Mouse (Mus musculus) midbrain, embryonic 16.5 days (tissue): ENCODE measurements around the gene Mtmr11. TPM values are rescaled to one million over a fixed set of nuclear protein-coding genes. Genes with fewer than 3 reads are reported as not detected.
"Not testable (repeated sequence)": the region's sequence is repeated elsewhere in the genome, so short reads cannot be mapped to it uniquely, and the experiment has no call there.

Source experiments
- ATAC-seq: fragments of 200-750 bp; cut with Nextera tagmentation; 2 replicates; pipeline ENCODE4 v1.8.0; 2017; ENCODE audit warnings: moderate TSS enrichment
- H3K27ac ChIP-seq: fragments of 300-500 bp; sonication (generic); 2 replicates; pipeline ENCODE4 v1.5.1; 2014; ENCODE audit warnings: mild to moderate bottlenecking, low read length, mixed read lengths
- H3K27me3 ChIP-seq: fragments of 300-500 bp; sonication (generic); 2 replicates; pipeline ENCODE4 v1.6.1; 2014; ENCODE audit warnings: low read depth, low read length, mixed read lengths; ENCODE audit not compliant: control insufficient read depth, insufficient read depth
- H3K36me3 ChIP-seq: fragments of 300-500 bp; sonication (generic); 2 replicates; pipeline ENCODE4 v1.6.1; 2014; ENCODE audit warnings: mild to moderate bottlenecking, low read length, moderate library complexity, mixed read lengths; ENCODE audit not compliant: control insufficient read depth, insufficient read depth
- H3K4me1 ChIP-seq: fragments of 300-500 bp; sonication (generic); 2 replicates; pipeline ENCODE4 v1.6.1; 2014; ENCODE audit warnings: mild to moderate bottlenecking, low read length, mixed read lengths; ENCODE audit not compliant: control insufficient read depth, insufficient read depth
- H3K4me2 ChIP-seq: fragments of 300-500 bp; sonication (generic); 2 replicates; pipeline ENCODE4 v1.6.1; 2014; ENCODE audit warnings: mild to moderate bottlenecking, low read length, mixed read lengths
- H3K4me3 ChIP-seq: fragments of 300-500 bp; sonication (generic); 2 replicates; pipeline ENCODE4 v1.5.1; 2014; ENCODE audit warnings: low read depth, mild to moderate bottlenecking, low read length, moderate library complexity, mixed read lengths
- H3K9ac ChIP-seq: fragments of 300-500 bp; sonication (generic); 2 replicates; pipeline ENCODE4 v1.6.1; 2014; ENCODE audit warnings: low read depth, low read length, mixed read lengths
- H3K9me3 ChIP-seq: fragments of 300-500 bp; sonication (generic); replicated peaks from 2 replicates; pipeline ENCODE4 v1.6.1; 2014; ENCODE audit warnings: mild to moderate bottlenecking, low read length, mixed read lengths; ENCODE audit not compliant: control insufficient read depth, poor library complexity, severe bottlenecking
- WGBS: fragments of 180-500 bp; shearing (Covaris S2); extraction: QIAGEN DNeasy Blood & Tissue Kit; methylation state at CpG from one replicate; pipeline ENCODE4 v1.1.7; 2014; 5-methylcytosine and 5-hydroxymethylcytosine counted together
- polyA plus RNA-seq: library from polyadenylated mRNA; unstranded; fragments of >200 nt; fragmentation: Nextera tagmentation; extraction: Ambion mirVana; gene quantifications from 2 replicates; pipeline ENCODE4 v1.2.1, GENCODE M21; 2015

The Mtmr11 gene
- polyA plus RNA-seq, 1 experiment from 2014 or later = 15.1 TPM

DNA sequence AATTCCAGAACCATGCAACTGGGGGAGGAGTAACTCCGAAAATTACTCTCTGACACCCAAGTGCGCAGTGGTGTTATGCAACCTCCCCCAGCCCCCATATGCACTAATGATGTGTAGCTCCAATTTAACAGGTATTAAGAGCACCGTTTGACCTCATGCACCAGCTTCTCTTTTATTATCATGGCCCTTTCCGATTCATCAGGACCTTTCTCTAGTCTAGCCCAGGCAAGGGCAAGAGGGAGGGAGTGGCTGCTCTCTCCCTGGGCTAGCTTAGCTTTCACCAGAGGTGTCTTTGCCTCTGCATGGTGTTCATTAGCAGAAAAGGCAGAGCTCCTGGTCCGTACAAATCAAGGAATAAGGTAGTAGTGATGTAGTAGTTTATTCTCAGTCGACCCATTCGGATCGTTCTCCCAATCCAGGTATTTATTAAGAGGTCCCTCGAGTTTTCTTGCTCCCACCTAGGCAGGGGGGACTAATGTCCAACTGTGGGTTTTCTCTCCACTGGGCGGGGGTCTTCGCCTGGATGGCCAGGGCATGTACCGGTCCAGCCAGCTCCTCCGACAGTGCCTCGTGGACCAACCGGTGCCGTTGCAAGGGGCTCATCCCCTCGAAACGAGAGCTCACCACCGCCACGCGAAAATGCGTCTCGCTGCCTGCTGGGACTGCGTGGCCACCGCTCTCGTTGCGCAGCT, 34.8 kb downstream of the Mtmr11 start:
- peak overlapping the region; percentile 92 for H3K9ac ChIP-seq
- ATAC-seq = peak; percentile 10; the same call in 1 of the 2 replicates
- no peaks in the 10 kb centered on the region for H3K9me3 ChIP-seq
- peak overlapping the region; percentile 96 for H3K4me2 ChIP-seq
- H3K27ac ChIP-seq = peak overlapping the region; percentile 98
- peaks cover 12% of the 10 kb centered on the region for H3K4me1 ChIP-seq
- peaks cover 18% of the 10 kb centered on the region for H3K36me3 ChIP-seq
- H3K27me3 ChIP-seq = no peaks in the 10 kb centered on the region
- peak overlapping the region; percentile 79 for H3K4me3 ChIP-seq
- WGBS = 18% methylated on average over 27 of the region's 27 CpGs

DNA sequence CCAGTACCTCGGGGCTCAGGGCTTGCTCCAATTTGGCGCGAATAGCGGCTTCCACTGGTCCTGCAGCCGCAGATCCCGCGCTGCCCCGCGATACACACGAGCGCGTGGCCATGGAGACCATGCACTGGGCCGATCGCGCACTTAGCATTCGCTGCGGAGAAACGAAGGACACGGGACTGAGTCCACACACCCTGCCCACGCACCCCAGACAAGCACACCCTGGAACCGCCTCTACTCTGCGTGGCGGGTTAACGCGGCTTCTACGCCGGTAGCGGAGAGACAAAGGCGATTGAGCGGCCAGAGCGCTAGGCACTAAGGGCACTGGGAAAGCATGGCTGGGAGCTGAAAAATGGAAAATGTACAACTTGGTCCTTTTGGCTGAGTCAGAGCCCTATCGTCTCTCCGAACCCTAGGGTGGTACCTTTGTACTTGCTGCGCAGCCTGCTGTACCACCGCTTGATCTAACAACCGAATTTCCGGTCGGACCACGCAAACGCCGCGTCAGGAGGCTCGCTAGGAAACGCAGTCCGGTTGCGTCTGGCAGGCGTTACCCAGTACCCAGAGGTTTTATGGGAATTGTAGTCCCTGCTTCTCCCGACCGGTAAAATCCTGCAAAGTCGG, 35.4 kb downstream of the Mtmr11 start:
- Histone ChIP-seq H3K27ac (peak overlapping the region; percentile 98), H3K27me3 (no peaks in the 10 kb centered on the region), H3K4me1 (peaks cover 12% of the 10 kb centered on the region), H3K36me3 (peaks cover 17% of the 10 kb centered on the region), H3K4me2 (peak overlapping the region; percentile 96), H3K9ac (peak overlapping the region; percentile 92), H3K9me3 (no peaks in the 10 kb centered on the region), H3K4me3 (peak overlapping the region; percentile 79)
- ATAC-seq = peak; percentile 95
- WGBS = under 1% methylated on average over 50 of the region's 50 CpGs

- ATAC-seq = peak; percentile 29; the same call in 1 of the 2 replicates
- Histone ChIP-seq H3K4me1 (peaks cover 12% of the 10 kb centered on the region), H3K9me3 (no peaks in the 10 kb centered on the region), H3K27me3 (no peaks in the 10 kb centered on the region), H3K4me2 (peak overlapping the region; percentile 96), H3K27ac (peak overlapping the region; percentile 59), H3K4me3 (peak overlapping the region; percentile 79), H3K9ac (peak overlapping the region; percentile 92), H3K36me3 (peaks cover 11% of the 10 kb centered on the region; the same call in 1 of the 2 replicates)
- 7% methylated on average over 6 of the region's 6 CpGs for WGBS
Observed at GRCm38 (mm10) chr3:96198181-96198580, 36.4 kb downstream of the Mtmr11 start.

GRCm38 (mm10) chr3:96198601-96199251, 36.9 kb downstream of the Mtmr11 start:
- not testable (repeated sequence) for H3K27me3 ChIP-seq, H3K9me3 ChIP-seq, ATAC-seq, H3K4me3 ChIP-seq, H3K36me3 ChIP-seq, H3K27ac ChIP-seq, H3K9ac ChIP-seq
- Histone ChIP-seq H3K4me2 (peak overlapping the region; percentile 96), H3K4me1 (peaks cover 12% of the 10 kb centered on the region)
- 32% methylated on average over 6 of the region's 8 CpGs for WGBS

GRCm38 (mm10) chr3:96199731-96200130, 37.9 kb downstream of the Mtmr11 start:
- no peak for ATAC-seq
- 70% methylated on average over 2 of the region's 2 CpGs for WGBS

GRCm38 (mm10) chr3:96207819-96208218, 46.0 kb downstream of the Mtmr11 start:
- ATAC-seq = no peak
- no peaks in the 10 kb centered on the region for H3K4me1 ChIP-seq
- H3K4me2 ChIP-seq = no peak overlapping the region
- H3K36me3 ChIP-seq = no peaks in the 10 kb centered on the region
- no peaks in the 10 kb centered on the region for H3K9me3 ChIP-seq
- H3K27me3 ChIP-seq = no peaks in the 10 kb centered on the region
- H3K27ac ChIP-seq = no peak overlapping the region
- WGBS = 89% methylated on average over 3 of the region's 3 CpGs
- H3K4me3 ChIP-seq = no peak overlapping the region
- no peak overlapping the region for H3K9ac ChIP-seq

More at GRCm38 (mm10) chr3:96199731-96200130, 37.9 kb downstream of the Mtmr11 start:
- Histone ChIP-seq H3K36me3 (no peaks in the 10 kb centered on the region), H3K27me3 (no peaks in the 10 kb centered on the region), H3K4me1 (peaks cover 12% of the 10 kb centered on the region), H3K4me2 (no peak overlapping the region), H3K9ac (no peak overlapping the region), H3K9me3 (no peaks in the 10 kb centered on the region), H3K4me3 (no peak overlapping the region), H3K27ac (no peak overlapping the region)

- Histone ChIP-seq H3K36me3 (no peaks in the 10 kb centered on the region), H3K9ac (no peak overlapping the region; the same call in 1 of the 2 replicates), H3K27me3 (no peaks in the 10 kb centered on the region), H3K4me1 (no peaks in the 10 kb centered on the region), H3K4me2 (no peak overlapping the region), H3K27ac (no peak overlapping the region), H3K4me3 (no peak overlapping the region), H3K9me3 (no peaks in the 10 kb centered on the region)
- no peak for ATAC-seq
- 21% methylated on average over 15 of the region's 15 CpGs for WGBS
Observed at GRCm38 (mm10) chr3:96209242-96209641, 47.4 kb downstream of the Mtmr11 start.

DNA sequence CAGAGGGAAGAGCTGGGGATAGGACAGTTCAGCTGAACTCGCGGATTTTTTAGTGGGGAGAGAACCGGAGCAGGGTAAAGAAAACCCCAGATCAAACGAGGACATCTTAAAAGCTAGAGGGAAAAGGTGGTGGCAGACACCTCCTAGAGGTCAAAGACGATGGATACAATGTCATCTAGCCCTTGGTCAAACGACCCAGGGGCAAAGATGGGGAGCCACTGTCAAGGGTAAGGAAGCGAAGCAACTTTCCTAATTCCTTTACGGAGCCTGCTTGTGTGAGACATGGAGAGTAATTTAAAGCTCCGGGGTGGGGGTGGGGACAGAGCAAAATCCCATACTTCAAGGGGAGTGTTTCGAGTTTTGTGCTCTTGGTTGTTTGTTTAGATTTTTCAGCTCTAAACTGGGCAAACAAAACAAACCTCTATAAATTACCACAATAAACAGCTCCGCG, 57.4 kb downstream of the Mtmr11 start:
- Histone ChIP-seq H3K36me3 (no peaks in the 10 kb centered on the region), H3K4me2 (peak overlapping the region; percentile 65), H3K27ac (peak overlapping the region; percentile 98), H3K9me3 (no peaks in the 10 kb centered on the region), H3K27me3 (no peaks in the 10 kb centered on the region; the same call in 1 of the 2 replicates), H3K4me3 (peak overlapping the region; percentile 67), H3K4me1 (peaks cover 24% of the 10 kb centered on the region), H3K9ac (peak overlapping the region; percentile 61)
- peak; percentile 52 for ATAC-seq
- WGBS = 0% methylated on average over 12 of the region's 12 CpGs
